Mouse (Mus musculus): ENCODE results near the gene Wee1. TPM values are rescaled to one million over a fixed set of nuclear protein-coding genes. Genes with fewer than 3 reads are reported as not detected.

The Wee1 gene
- polyA plus RNA-seq (2016; fragmentation: Nextera tagmentation; extraction: Ambion mirVana) = 33.0 and 34.8 TPM in 2 replicates

GRCm38 (mm10) chr7:110121516-110122288 lies at the start of gene Wee1:
Gene Wee1, plus strand, starts transcription at chr7:110122046.
- H3K9me3 ChIP-seq (replicated peaks) = no peaks in the 10 kb centered on the region
- H3K4me1 ChIP-seq = peaks cover 20% of the 10 kb centered on the region
- peaks cover 22% of the 10 kb centered on the region for H3K36me3 ChIP-seq
- peak within 1 kb of the TSS; percentile 97 for H3K27ac ChIP-seq
- DNase-seq (ENCODE audit: low spot score) = peak; percentile 99
- WGBS = under 1% methylated on average over 81 of the region's 81 CpGs
- H3K4me3 ChIP-seq = peak within 1 kb of the TSS; percentile 96
- H3K27me3 ChIP-seq (ENCODE audit: low read depth, poor library complexity, severe bottlenecking) = no peaks in the 10 kb centered on the region

- Histone ChIP-seq H3K9me3 (replicated peaks) (no peaks in the 10 kb centered on the region), H3K4me3 (no peak overlapping the region), H3K36me3 (peaks cover 99% of the 10 kb centered on the region), H3K27ac (no peak overlapping the region), H3K4me1 (no peaks in the 10 kb centered on the region), H3K27me3 (ENCODE audit: low read depth, poor library complexity, severe bottlenecking) (no peaks in the 10 kb centered on the region)
- DNase-seq (ENCODE audit: low spot score) = no peak
- 90% methylated on average over 5 of the region's 5 CpGs for WGBS
Measured at GRCm38 (mm10) chr7:110078168-110078567, 43.7 kb upstream of the Wee1 start.

- WGBS = 64% methylated on average over 13 of the region's 13 CpGs
- H3K27me3 ChIP-seq (ENCODE audit: low read depth, poor library complexity, severe bottlenecking) = no peaks in the 10 kb centered on the region
- no peaks in the 10 kb centered on the region for H3K4me1 ChIP-seq
- no peak overlapping the region for H3K4me3 ChIP-seq
- peaks cover 100% of the 10 kb centered on the region for H3K36me3 ChIP-seq
- no peaks in the 10 kb centered on the region for H3K9me3 ChIP-seq (replicated peaks)
- no peak overlapping the region for H3K27ac ChIP-seq
- peak; percentile 38 for DNase-seq (ENCODE audit: low spot score)
Measured at GRCm38 (mm10) chr7:110083386-110084165, 38.3 kb upstream of the Wee1 start.

- Histone ChIP-seq H3K36me3 (peaks cover 100% of the 10 kb centered on the region), H3K27me3 (ENCODE audit: low read depth, poor library complexity, severe bottlenecking) (no peaks in the 10 kb centered on the region), H3K9me3 (replicated peaks) (no peaks in the 10 kb centered on the region), H3K27ac (no peak overlapping the region), H3K4me1 (no peaks in the 10 kb centered on the region), H3K4me3 (no peak overlapping the region)
- DNase-seq (ENCODE audit: low spot score) = no peak
Measured at GRCm38 (mm10) chr7:110085217-110085616, 36.6 kb upstream of the Wee1 start.

- no peak for DNase-seq (ENCODE audit: low spot score)
- 89% methylated on average over 4 of the region's 4 CpGs for WGBS
- peaks cover 100% of the 10 kb centered on the region for H3K36me3 ChIP-seq
- no peak overlapping the region for H3K4me3 ChIP-seq
- H3K27ac ChIP-seq = no peak overlapping the region
- no peaks in the 10 kb centered on the region for H3K27me3 ChIP-seq (ENCODE audit: low read depth, poor library complexity, severe bottlenecking)
- H3K4me1 ChIP-seq = no peaks in the 10 kb centered on the region
- H3K9me3 ChIP-seq (replicated peaks) = no peaks in the 10 kb centered on the region
Measured at GRCm38 (mm10) chr7:110087914-110088313, 33.9 kb upstream of the Wee1 start.

- Histone ChIP-seq H3K9me3 (replicated peaks) (no peaks in the 10 kb centered on the region), H3K27ac (no peak overlapping the region), H3K27me3 (ENCODE audit: low read depth, poor library complexity, severe bottlenecking) (no peaks in the 10 kb centered on the region), H3K36me3 (peaks cover 100% of the 10 kb centered on the region), H3K4me1 (no peaks in the 10 kb centered on the region), H3K4me3 (no peak overlapping the region)
- DNase-seq (ENCODE audit: low spot score) = no peak
- 87% methylated on average over 7 of the region's 7 CpGs for WGBS
Measured at GRCm38 (mm10) chr7:110091670-110092069, 30.2 kb upstream of the Wee1 start.

GRCm38 (mm10) chr7:110096332-110096731 lies 25.5 kb upstream of the Wee1 start:
- no peaks in the 10 kb centered on the region for H3K9me3 ChIP-seq (replicated peaks)
- no peak for DNase-seq (ENCODE audit: low spot score)
- 0 out of 2 replicates have a peak, but pooled peaks cover 7% of the 10 kb centered on the region for H3K4me1 ChIP-seq
- no peaks in the 10 kb centered on the region for H3K27me3 ChIP-seq (ENCODE audit: low read depth, poor library complexity, severe bottlenecking)
- no peak overlapping the region for H3K4me3 ChIP-seq
- 93% methylated on average over 4 of the region's 4 CpGs for WGBS
- H3K36me3 ChIP-seq = peaks cover 64% of the 10 kb centered on the region
- H3K27ac ChIP-seq = no peak overlapping the region

GRCm38 (mm10) chr7:110097106-110097793 lies 24.6 kb upstream of the Wee1 start:
- no peak overlapping the region for H3K27ac ChIP-seq
- H3K36me3 ChIP-seq = peaks cover 55% of the 10 kb centered on the region
- no peak overlapping the region for H3K4me3 ChIP-seq
- WGBS = 47% methylated on average over 7 of the region's 7 CpGs
- no peaks in the 10 kb centered on the region for H3K9me3 ChIP-seq (replicated peaks)
- no peaks in the 10 kb centered on the region for H3K27me3 ChIP-seq (ENCODE audit: low read depth, poor library complexity, severe bottlenecking)
- H3K4me1 ChIP-seq = 0 out of 2 replicates have a peak, but pooled peaks cover 7% of the 10 kb centered on the region
- no peak for DNase-seq (ENCODE audit: low spot score)

- Histone ChIP-seq H3K4me1 (0 out of 2 replicates have a peak, but pooled peaks cover 7% of the 10 kb centered on the region), H3K27me3 (ENCODE audit: low read depth, poor library complexity, severe bottlenecking) (no peaks in the 10 kb centered on the region), H3K27ac (peak overlapping the region; percentile 30; the same call in 1 of the 2 replicates), H3K4me3 (no peak overlapping the region), H3K9me3 (replicated peaks) (no peaks in the 10 kb centered on the region), H3K36me3 (peaks cover 19% of the 10 kb centered on the region)
- DNase-seq (ENCODE audit: low spot score) = no peak
- WGBS = 48% methylated on average over 6 of the region's 6 CpGs
Measured at GRCm38 (mm10) chr7:110100854-110101253, 21.0 kb upstream of the Wee1 start.

- DNase-seq (ENCODE audit: low spot score) = no peak
- no peaks in the 10 kb centered on the region for H3K9me3 ChIP-seq (replicated peaks)
- H3K4me3 ChIP-seq = no peak overlapping the region
- H3K27me3 ChIP-seq (ENCODE audit: low read depth, poor library complexity, severe bottlenecking) = no peaks in the 10 kb centered on the region
- peaks cover 15% of the 10 kb centered on the region for H3K36me3 ChIP-seq
- H3K4me1 ChIP-seq = 0 out of 2 replicates have a peak, but pooled peaks cover 7% of the 10 kb centered on the region
- H3K27ac ChIP-seq = peak overlapping the region; percentile 30; the same call in 1 of the 2 replicates
- 77% methylated on average over 5 of the region's 5 CpGs for WGBS
Measured at GRCm38 (mm10) chr7:110101266-110101665, 20.6 kb upstream of the Wee1 start.

- WGBS = 91% methylated on average over 5 of the region's 5 CpGs
- no peak overlapping the region for H3K4me3 ChIP-seq
- no peaks in the 10 kb centered on the region for H3K36me3 ChIP-seq
- no peaks in the 10 kb centered on the region for H3K9me3 ChIP-seq (replicated peaks)
- H3K4me1 ChIP-seq = peaks cover 20% of the 10 kb centered on the region
- H3K27ac ChIP-seq = no peak overlapping the region
- DNase-seq (ENCODE audit: low spot score) = no peak
- H3K27me3 ChIP-seq (ENCODE audit: low read depth, poor library complexity, severe bottlenecking) = no peaks in the 10 kb centered on the region
Measured at GRCm38 (mm10) chr7:110105041-110105440, 16.8 kb upstream of the Wee1 start.

GRCm38 (mm10) chr7:110106633-110107032 lies 15.2 kb upstream of the Wee1 start:
- H3K27me3 ChIP-seq (ENCODE audit: low read depth, poor library complexity, severe bottlenecking) = no peaks in the 10 kb centered on the region
- no peaks in the 10 kb centered on the region for H3K9me3 ChIP-seq (replicated peaks)
- DNase-seq (ENCODE audit: low spot score) = no peak
- no peak overlapping the region for H3K27ac ChIP-seq
- H3K36me3 ChIP-seq = no peaks in the 10 kb centered on the region
- 85% methylated on average over 3 of the region's 3 CpGs for WGBS
- peaks cover 15% of the 10 kb centered on the region for H3K4me1 ChIP-seq
- H3K4me3 ChIP-seq = no peak overlapping the region
